Mouse (Mus musculus): ENCODE data around the gene Atp8b2. TPM values are rescaled to one million over a fixed set of nuclear protein-coding genes. Genes with fewer than 3 reads are reported as not detected.

Gene Atp8b2
- polyA plus RNA-seq (2014; fragmentation: Nextera tagmentation; extraction: Ambion mirVana), result 6.4 and 9.1 TPM in 2 replicates

DNA sequence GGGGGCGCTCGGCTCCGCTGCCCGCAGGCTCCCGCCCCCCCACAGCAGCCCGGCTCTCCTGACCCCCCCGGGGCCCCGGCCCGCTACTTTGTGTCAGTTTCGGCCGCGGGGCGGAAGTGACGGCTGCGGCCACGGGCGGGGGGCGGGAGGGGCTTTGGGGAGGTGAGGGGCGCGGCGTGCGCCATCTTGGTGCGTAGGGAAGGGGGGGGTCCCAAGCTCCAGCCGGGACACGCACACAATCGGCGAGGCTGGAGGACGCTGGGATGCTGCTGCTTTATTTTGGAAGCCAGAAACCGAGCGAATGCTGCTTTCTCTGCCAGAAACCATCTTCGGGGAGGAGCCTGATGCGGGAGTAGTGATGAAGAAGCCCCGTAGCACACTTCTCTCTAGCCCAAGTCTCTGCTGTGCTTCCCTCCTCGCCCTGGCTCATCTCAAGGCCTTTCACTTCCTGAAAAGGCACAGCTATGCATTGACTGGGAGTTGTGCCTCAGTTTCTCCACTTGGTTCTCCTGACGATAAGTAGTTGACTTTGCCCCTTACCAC is at the start of gene Atp8b2:
Atp8b2 (minus strand) TSS at position 288 of the 543 bp plus-strand sequence.
- H3K9me3 ChIP-seq (replicated peaks; ENCODE audit: control insufficient read depth, low read length), result no peaks in the 10 kb centered on the region
- DNase-seq (ENCODE audit: low spot score), result peak; percentile 88

DNA sequence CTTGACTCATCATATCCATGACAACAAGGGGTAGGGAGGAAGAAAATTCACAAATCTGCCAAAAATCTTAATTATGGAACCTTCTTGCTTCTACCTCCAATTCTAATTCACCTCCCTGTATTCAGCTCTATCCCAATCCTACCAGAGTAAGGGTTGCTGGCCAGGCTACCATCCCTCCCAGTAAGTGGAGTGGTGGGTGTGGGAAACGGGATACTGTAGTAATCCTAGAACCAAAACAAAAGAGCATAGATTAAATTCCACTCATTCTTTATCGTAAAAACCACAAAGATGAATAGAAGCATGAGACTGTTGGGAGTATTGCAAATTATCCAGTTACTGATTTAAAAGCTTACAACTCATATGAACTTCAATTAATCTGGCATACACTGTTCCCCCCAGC is 47.0 kb upstream of the Atp8b2 start:
- no peak overlapping the region for H3K27ac ChIP-seq (ENCODE audit: low read depth, low read length)
- 81% methylated on average over 2 of the region's 2 CpGs for WGBS
- ATAC-seq (no peak), DNase-seq (ENCODE audit: low spot score) (no peak)
- no peaks in the 10 kb centered on the region for H3K4me1 ChIP-seq (ENCODE audit: control insufficient read depth, insufficient read depth, low read length)
- H3K9me3 ChIP-seq (replicated peaks; ENCODE audit: control insufficient read depth, low read length), result no peaks in the 10 kb centered on the region
- H3K4me2 ChIP-seq (ENCODE audit: low read length), result no peak overlapping the region
- H3K9ac ChIP-seq (ENCODE audit: low read length), result no peak overlapping the region
- no peak overlapping the region for H3K4me3 ChIP-seq (ENCODE audit: low read depth, low read length)
- peaks cover 96% of the 10 kb centered on the region for H3K36me3 ChIP-seq (ENCODE audit: control insufficient read depth, insufficient read depth, low read length)
- H3K27me3 ChIP-seq (replicated peaks; ENCODE audit: control insufficient read depth, insufficient read depth, low read length), result no peaks in the 10 kb centered on the region

More for the DNA sequence above, at the start of gene Atp8b2:
- Histone ChIP-seq H3K27ac (ENCODE audit: low read depth, low read length) (peak within 1 kb of the TSS; percentile 93), H3K9ac (ENCODE audit: low read length) (peak within 1 kb of the TSS; percentile 93), H3K36me3 (ENCODE audit: control insufficient read depth, insufficient read depth, low read length) (peaks cover 8% of the 10 kb centered on the region), H3K27me3 (replicated peaks; ENCODE audit: control insufficient read depth, insufficient read depth, low read length) (no peaks in the 10 kb centered on the region), H3K4me3 (ENCODE audit: low read depth, low read length) (peak within 1 kb of the TSS; percentile 92), H3K4me1 (ENCODE audit: control insufficient read depth, insufficient read depth, low read length) (peaks cover 36% of the 10 kb centered on the region), H3K4me2 (ENCODE audit: low read length) (peak within 1 kb of the TSS; percentile 96)
- WGBS, result under 1% methylated on average over 32 of the region's 35 CpGs
- ATAC-seq, result peak; percentile 69

DNA sequence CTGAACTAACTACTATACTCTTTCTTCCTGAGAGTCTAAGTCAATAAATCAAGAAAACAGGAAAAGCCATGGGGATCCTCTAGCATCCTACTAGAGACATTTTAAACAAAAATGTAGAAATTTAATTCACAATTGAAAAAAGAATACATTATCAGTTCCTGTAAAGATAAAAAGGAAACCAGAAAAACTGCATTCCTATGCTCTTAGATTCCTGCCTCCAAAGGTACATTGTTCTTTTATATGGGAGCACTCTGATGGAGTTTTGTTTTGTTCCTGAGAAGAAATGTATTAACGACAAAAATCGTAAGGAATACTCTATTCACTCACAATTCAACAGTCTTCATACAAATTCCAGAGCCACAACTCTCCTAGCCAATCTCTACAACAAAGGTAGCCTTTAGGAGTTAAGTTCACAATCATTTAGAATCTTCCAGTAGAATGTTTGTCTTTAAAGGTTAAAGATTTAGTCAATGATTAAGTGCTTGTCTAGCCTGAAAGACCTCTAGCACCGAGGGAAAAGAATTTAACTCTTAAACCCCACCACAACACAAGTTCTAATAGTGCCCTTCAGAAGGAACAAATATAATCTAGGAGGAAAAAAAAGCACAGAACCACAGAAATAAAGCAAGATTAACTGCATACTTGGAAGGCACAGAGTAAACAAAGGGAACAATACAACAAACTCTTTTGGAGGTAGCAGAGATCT is 40.9 kb upstream of the Atp8b2 start:
- no peaks in the 10 kb centered on the region for H3K27me3 ChIP-seq (replicated peaks; ENCODE audit: control insufficient read depth, insufficient read depth, low read length)
- DNase-seq (ENCODE audit: low spot score) (no peak), ATAC-seq (no peak)
- no peaks in the 10 kb centered on the region for H3K9me3 ChIP-seq (replicated peaks; ENCODE audit: control insufficient read depth, low read length)
- H3K9ac ChIP-seq (ENCODE audit: low read length), result no peak overlapping the region
- H3K36me3 ChIP-seq (ENCODE audit: control insufficient read depth, insufficient read depth, low read length), result peaks cover 80% of the 10 kb centered on the region
- no peaks in the 10 kb centered on the region for H3K4me1 ChIP-seq (ENCODE audit: control insufficient read depth, insufficient read depth, low read length)
- H3K27ac ChIP-seq (ENCODE audit: low read depth, low read length), result no peak overlapping the region
- H3K4me3 ChIP-seq (ENCODE audit: low read depth, low read length), result no peak overlapping the region
- 79% methylated on average over 3 of the region's 3 CpGs for WGBS
- no peak overlapping the region for H3K4me2 ChIP-seq (ENCODE audit: low read length)

DNA sequence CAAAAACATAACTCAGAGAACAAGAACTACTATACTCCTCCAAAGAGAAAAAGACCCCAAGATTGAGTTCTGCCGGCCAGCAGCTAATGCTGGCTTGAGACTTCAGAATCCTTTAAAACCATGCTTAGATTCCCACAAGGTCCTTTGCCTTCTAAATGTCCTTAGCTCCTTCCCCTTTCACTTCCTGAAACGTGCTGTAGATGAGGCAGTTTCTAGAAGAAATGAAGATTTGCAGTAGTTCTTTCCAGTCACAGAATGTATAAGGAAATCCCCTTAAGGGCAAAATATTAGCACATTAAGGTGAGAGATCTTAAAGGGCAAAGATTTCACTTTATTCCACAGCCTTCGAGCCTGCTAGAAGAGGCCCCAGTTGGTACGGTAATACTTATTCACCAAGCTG is 36.5 kb upstream of the Atp8b2 start:
- DNase-seq (ENCODE audit: low spot score), result no peak

DNA sequence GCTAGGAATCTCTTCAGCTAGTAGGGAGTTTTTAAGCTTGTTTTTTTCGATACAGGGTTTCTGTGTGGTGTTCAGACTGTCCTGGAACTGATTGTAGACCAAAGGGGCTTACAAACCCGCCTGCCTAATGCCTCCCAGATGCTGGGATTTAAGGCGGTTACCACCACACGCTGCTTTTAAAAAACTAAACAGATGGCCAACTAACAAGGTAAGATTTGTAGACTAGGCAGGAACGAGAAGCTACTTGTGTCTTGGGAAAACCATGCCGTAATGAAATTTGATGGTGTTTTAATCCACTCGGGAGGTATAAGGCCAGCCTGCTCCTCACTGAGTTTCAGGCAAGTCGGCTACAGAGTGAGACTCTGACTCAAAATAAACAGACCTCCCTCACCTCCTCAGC is 35.8 kb upstream of the Atp8b2 start:
- Histone ChIP-seq H3K4me3 (ENCODE audit: low read depth, low read length) (peak overlapping the region; percentile 79), H3K27ac (ENCODE audit: low read depth, low read length) (peak overlapping the region; percentile 89), H3K9me3 (replicated peaks; ENCODE audit: control insufficient read depth, low read length) (no peaks in the 10 kb centered on the region), H3K4me1 (ENCODE audit: control insufficient read depth, insufficient read depth, low read length) (no peaks in the 10 kb centered on the region), H3K36me3 (ENCODE audit: control insufficient read depth, insufficient read depth, low read length) (peaks cover 52% of the 10 kb centered on the region), H3K4me2 (ENCODE audit: low read length) (peak overlapping the region; percentile 85), H3K27me3 (replicated peaks; ENCODE audit: control insufficient read depth, insufficient read depth, low read length) (no peaks in the 10 kb centered on the region), H3K9ac (ENCODE audit: low read length) (peak overlapping the region; percentile 91)
- ATAC-seq (peak; percentile 37), DNase-seq (ENCODE audit: low spot score) (peak; percentile 6)
- 26% methylated on average over 8 of the region's 8 CpGs for WGBS

More for the DNA sequence above, 36.5 kb upstream of the Atp8b2 start:
- WGBS, result 80% methylated on average over 4 of the region's 4 CpGs
- Histone ChIP-seq H3K27ac (ENCODE audit: low read depth, low read length) (no peak overlapping the region), H3K36me3 (ENCODE audit: control insufficient read depth, insufficient read depth, low read length) (peaks cover 52% of the 10 kb centered on the region), H3K27me3 (replicated peaks; ENCODE audit: control insufficient read depth, insufficient read depth, low read length) (no peaks in the 10 kb centered on the region), H3K4me2 (ENCODE audit: low read length) (no peak overlapping the region), H3K9me3 (replicated peaks; ENCODE audit: control insufficient read depth, low read length) (no peaks in the 10 kb centered on the region), H3K4me1 (ENCODE audit: control insufficient read depth, insufficient read depth, low read length) (no peaks in the 10 kb centered on the region), H3K4me3 (ENCODE audit: low read depth, low read length) (no peak overlapping the region), H3K9ac (ENCODE audit: low read length) (no peak overlapping the region)
- no peak for ATAC-seq

DNA sequence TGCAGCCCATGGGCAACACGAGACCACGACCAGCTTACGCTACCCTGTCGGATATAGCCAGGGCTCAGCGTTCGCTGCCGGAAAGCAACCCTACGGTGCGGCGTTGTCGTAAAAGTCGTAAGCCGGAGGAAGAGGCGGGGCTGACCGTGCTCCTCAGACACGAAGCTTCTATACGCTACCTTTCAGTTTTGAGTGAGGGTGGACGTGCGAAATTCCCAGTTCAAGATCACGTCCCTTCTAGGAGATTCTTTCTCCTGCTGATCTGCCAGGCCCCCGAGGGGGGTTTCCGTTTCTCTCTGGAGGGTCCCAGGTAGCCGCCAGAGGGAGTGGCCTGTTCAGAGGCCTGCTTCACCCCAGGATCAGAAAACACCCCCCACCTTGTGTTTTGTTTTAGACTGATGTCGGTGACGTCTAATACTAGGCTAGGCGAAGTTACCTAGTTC is 35.3 kb upstream of the Atp8b2 start, which contains the start of gene Hax1:
Hax1 (minus strand) TSS at position 169 of the 443 bp plus-strand sequence.
- Histone ChIP-seq H3K36me3 (ENCODE audit: control insufficient read depth, insufficient read depth, low read length) (peaks cover 52% of the 10 kb centered on the region), H3K4me2 (ENCODE audit: low read length) (peak within 1 kb of the TSS; percentile 85), H3K9ac (ENCODE audit: low read length) (peak within 1 kb of the TSS; percentile 91), H3K9me3 (replicated peaks; ENCODE audit: control insufficient read depth, low read length) (no peaks in the 10 kb centered on the region), H3K27ac (ENCODE audit: low read depth, low read length) (peak within 1 kb of the TSS; percentile 89), H3K4me1 (ENCODE audit: control insufficient read depth, insufficient read depth, low read length) (no peaks in the 10 kb centered on the region), H3K4me3 (ENCODE audit: low read depth, low read length) (peak within 1 kb of the TSS; percentile 79), H3K27me3 (replicated peaks; ENCODE audit: control insufficient read depth, insufficient read depth, low read length) (no peaks in the 10 kb centered on the region)
- ATAC-seq, result peak; percentile 97
- WGBS, result 0% methylated on average over 26 of the region's 26 CpGs
- DNase-seq (ENCODE audit: low spot score), result peak; percentile 97

DNA sequence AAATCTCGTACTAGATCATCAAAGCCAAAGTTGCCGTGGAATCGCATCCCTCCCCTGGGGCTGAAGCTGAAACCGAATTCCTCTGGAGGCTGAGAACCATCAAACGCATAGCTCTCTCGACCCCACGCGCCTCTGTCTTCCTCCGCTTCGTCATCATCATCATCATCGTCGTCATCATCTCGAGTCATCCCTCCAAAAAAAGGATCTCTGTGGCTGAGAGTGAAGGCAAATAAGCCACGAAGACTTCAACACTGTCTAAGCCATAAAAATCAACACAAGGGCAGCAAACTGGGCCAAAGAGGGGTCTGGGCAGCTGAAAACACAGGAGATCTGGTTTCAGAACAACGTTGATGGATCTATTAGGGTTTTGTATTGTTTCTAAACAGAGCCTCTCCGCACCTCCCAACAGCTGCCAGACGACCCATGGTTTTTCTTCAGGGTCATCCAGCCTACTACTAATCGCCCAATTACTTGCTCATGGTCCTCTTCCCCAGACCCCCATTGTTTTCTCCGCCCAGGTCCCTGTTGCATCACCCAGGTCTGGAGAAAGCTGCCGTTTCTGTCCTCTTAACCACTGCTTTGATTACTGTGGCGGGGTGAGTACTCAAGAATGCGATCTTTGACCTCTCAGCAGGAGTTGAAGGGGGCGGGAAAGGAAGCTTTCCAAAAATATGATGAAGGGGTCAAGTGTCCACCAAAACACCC is 34.6 kb upstream of the Atp8b2 start:
- WGBS, result 17% methylated on average over 22 of the region's 23 CpGs
- ATAC-seq (peak; percentile 51), DNase-seq (ENCODE audit: low spot score) (peak; percentile 18)
- peak overlapping the region; percentile 79 for H3K4me3 ChIP-seq (ENCODE audit: low read depth, low read length)
- H3K4me1 ChIP-seq (ENCODE audit: control insufficient read depth, insufficient read depth, low read length), result no peaks in the 10 kb centered on the region
- H3K36me3 ChIP-seq (ENCODE audit: control insufficient read depth, insufficient read depth, low read length), result peaks cover 49% of the 10 kb centered on the region
- peak overlapping the region; percentile 91 for H3K9ac ChIP-seq (ENCODE audit: low read length)
- no peaks in the 10 kb centered on the region for H3K27me3 ChIP-seq (replicated peaks; ENCODE audit: control insufficient read depth, insufficient read depth, low read length)
- H3K27ac ChIP-seq (ENCODE audit: low read depth, low read length), result peak overlapping the region; percentile 89; the same call in 1 of the 2 replicates
- peak overlapping the region; percentile 85 for H3K4me2 ChIP-seq (ENCODE audit: low read length)
- H3K9me3 ChIP-seq (replicated peaks; ENCODE audit: control insufficient read depth, low read length), result no peaks in the 10 kb centered on the region

DNA sequence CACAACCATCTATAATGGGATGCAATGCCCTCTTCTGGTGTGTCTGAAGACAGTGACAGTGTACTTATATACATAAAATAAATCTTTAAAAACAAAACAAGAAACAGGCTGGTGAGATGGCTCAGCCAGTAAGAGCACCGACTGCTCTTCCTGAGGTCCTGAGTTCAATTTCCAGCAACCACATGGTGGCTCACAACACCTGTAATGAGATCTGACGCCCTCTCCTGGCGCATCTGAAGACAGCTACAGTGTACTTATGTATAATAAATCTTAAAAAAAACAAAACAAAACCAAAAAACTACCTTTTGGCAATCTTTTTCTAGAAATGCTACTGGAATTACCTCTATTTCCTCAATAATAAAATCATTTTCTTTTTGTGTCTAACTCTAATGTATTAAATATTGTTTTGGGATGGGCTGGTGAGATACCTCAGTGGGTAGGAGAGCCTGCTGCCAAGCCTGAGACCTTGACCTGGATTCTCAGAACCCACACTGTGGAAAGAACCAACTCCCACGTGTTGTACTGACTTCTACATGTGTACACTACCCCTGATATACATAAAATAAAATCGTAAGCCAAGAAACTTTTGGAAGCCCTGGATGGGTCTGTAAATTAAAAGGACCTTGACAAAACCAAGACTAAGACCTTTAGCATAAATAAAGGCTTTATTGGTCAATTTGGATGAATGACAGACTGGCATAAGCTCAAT is 31.7 kb upstream of the Atp8b2 start:
- Histone ChIP-seq H3K9ac (ENCODE audit: low read length) (no peak overlapping the region), H3K4me3 (ENCODE audit: low read depth, low read length) (no peak overlapping the region), H3K36me3 (ENCODE audit: control insufficient read depth, insufficient read depth, low read length) (peaks cover 23% of the 10 kb centered on the region), H3K27me3 (replicated peaks; ENCODE audit: control insufficient read depth, insufficient read depth, low read length) (no peaks in the 10 kb centered on the region), H3K4me1 (ENCODE audit: control insufficient read depth, insufficient read depth, low read length) (no peaks in the 10 kb centered on the region), H3K27ac (ENCODE audit: low read depth, low read length) (no peak overlapping the region), H3K9me3 (replicated peaks; ENCODE audit: control insufficient read depth, low read length) (no peaks in the 10 kb centered on the region), H3K4me2 (ENCODE audit: low read length) (no peak overlapping the region)
- DNase-seq (ENCODE audit: low spot score), result no peak
- WGBS, result 95% methylated on average over 5 of the region's 5 CpGs
- no peak for ATAC-seq
